Mouse (Mus musculus) bone marrow macrophage, adult 2 months (primary cell): ENCODE results near the gene Napsa.

Experiments
- CTCF ChIP-seq: IDR thresholded peaks from 2 replicates; pipeline ENCODE4 v1.5.1; 2012; ENCODE audit warnings: low read depth, mild to moderate bottlenecking, low read length, moderate library complexity
- POLR2A ChIP-seq: IDR thresholded peaks from 2 replicates; pipeline ENCODE4 v1.6.1; 2012; ENCODE audit warnings: mild to moderate bottlenecking, low read depth, low read length, borderline replicate concordance

- no peak for TF ChIP-seq CTCF
- TF ChIP-seq POLR2A, result no peak
Observed at GRCm38 (mm10) chr7:44586930-44587329, 14.8 kb downstream of the Napsa start.
